Mouse (Mus musculus) forebrain, embryonic 16.5 days (tissue): ENCODE data around the gene Rps6kc1. TPM values are rescaled to one million over a fixed set of nuclear protein-coding genes. Genes with fewer than 3 reads are reported as not detected.

Experiments
- ATAC-seq: fragments of 200-750 bp; cut with Nextera tagmentation; 2 replicates; pipeline ENCODE4 v1.8.0; 2017; ENCODE audit warnings: mild to moderate bottlenecking, moderate library complexity
- H3K27ac ChIP-seq: fragments of 300-500 bp; sonication (generic); 2 replicates; pipeline ENCODE4 v1.5.1; 2014; ENCODE audit warnings: low read length, control low read depth
- H3K27me3 ChIP-seq: fragments of 300-500 bp; sonication (generic); replicated peaks from 2 replicates; pipeline ENCODE4 v1.6.1; 2014; ENCODE audit warnings: low read length; ENCODE audit not compliant: control insufficient read depth, insufficient read depth
- H3K36me3 ChIP-seq: fragments of 300-500 bp; sonication (generic); 2 replicates; pipeline ENCODE4 v1.6.1; 2014; ENCODE audit not compliant: control insufficient read depth, insufficient read depth
- H3K4me1 ChIP-seq: fragments of 300-500 bp; sonication (generic); replicated peaks from 2 replicates; pipeline ENCODE4 v1.6.1; 2014; ENCODE audit warnings: low read length; ENCODE audit not compliant: control insufficient read depth, insufficient read depth
- H3K4me2 ChIP-seq: fragments of 300-500 bp; sonication (generic); 2 replicates; pipeline ENCODE4 v1.6.1; 2014; ENCODE audit warnings: mild to moderate bottlenecking, low read length, control low read depth
- H3K4me3 ChIP-seq: fragments of 300-500 bp; sonication (generic); replicated peaks from 2 replicates; pipeline ENCODE4 v1.5.1; 2014; ENCODE audit warnings: mild to moderate bottlenecking, low read length, control low read depth
- H3K9ac ChIP-seq: fragments of 300-500 bp; sonication (generic); replicated peaks from 2 replicates; pipeline ENCODE4 v1.6.1; 2014; ENCODE audit warnings: low read depth, low read length, control low read depth
- H3K9me3 ChIP-seq: fragments of 300-500 bp; sonication (generic); 2 replicates; pipeline ENCODE4 v1.6.1; 2016; ENCODE audit warnings: low read length; ENCODE audit not compliant: control insufficient read depth
- WGBS: fragments of 180-500 bp; shearing (Covaris S2); extraction: QIAGEN DNeasy Blood & Tissue Kit; methylation state at CpG from one replicate; pipeline ENCODE4 v1.1.7; 2014; 5-methylcytosine and 5-hydroxymethylcytosine counted together
- polyA plus RNA-seq: library from polyadenylated mRNA; unstranded; fragments of >200 nt; fragmentation: Nextera tagmentation; extraction: Ambion mirVana; gene quantifications from 2 replicates; pipeline ENCODE4 v1.2.1, GENCODE M21; 2015

The Rps6kc1 gene
- polyA plus RNA-seq, 1 experiment from 2014 or later: 31.9 TPM

DNA sequence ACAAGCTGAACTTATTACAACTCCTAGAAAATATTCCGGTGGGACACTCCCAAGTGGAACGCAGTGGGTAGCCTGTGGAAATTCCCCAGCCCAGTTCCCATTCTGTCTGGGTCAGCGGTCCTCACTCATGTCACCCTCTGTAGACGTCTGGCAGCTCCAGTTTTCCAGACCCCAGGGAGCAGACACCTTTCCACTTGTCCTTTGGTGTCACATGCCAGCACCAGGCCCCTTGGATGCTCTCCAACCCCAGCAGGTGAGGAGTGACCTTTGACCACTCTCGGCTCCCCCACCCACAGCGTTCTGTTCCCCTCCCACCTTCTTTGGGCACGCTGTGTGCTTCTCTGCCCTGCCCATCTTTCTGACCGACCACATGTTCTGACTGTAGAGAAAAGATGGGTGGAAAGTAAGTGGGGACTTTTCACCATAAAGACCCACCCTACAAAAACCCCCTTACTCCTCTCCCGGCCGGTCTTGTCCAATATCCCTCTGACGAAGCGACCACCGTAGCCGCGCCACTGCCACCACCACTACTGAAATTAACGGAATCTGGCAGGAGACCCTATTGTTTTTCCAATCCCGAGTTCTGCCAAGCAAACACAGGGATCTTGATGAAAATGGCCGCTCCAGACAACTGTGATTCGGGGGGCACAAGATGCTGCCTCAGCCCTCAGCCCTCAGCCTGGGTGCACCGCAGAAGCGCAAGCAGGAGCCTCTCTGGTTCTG, 246.6 kb downstream of the Rps6kc1 start:
- Histone ChIP-seq H3K9me3 (no peaks in the 10 kb centered on the region), H3K36me3 (no peaks in the 10 kb centered on the region), H3K27me3 (no peaks in the 10 kb centered on the region), H3K27ac (no peak overlapping the region), H3K4me3 (no peak overlapping the region), H3K4me2 (no peak overlapping the region), H3K9ac (no peak overlapping the region), H3K4me1 (peaks cover 16% of the 10 kb centered on the region)
- ATAC-seq: no peak
- WGBS: 65% methylated on average over 21 of the region's 21 CpGs

DNA sequence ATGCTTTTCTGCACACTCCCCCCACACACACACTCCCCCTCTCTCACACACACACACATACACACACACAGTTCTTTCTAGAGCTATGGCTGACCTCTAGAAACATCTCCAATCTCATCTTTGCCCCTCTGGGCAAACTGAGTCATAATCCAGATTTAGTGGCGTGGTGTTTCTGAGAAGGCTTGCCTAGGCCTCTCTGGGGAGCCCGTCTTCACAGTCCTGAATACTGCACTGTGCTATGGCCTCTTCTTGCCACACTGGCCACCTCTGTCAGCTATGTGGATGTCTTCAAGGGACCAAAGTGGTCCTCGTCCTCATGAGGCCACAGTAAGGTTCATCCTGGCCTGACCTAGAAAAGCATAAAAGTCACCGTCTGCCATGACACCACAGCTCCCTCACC, 247.6 kb downstream of the Rps6kc1 start:
- 93% methylated on average over 4 of the region's 4 CpGs for WGBS
- ATAC-seq: no peak

DNA sequence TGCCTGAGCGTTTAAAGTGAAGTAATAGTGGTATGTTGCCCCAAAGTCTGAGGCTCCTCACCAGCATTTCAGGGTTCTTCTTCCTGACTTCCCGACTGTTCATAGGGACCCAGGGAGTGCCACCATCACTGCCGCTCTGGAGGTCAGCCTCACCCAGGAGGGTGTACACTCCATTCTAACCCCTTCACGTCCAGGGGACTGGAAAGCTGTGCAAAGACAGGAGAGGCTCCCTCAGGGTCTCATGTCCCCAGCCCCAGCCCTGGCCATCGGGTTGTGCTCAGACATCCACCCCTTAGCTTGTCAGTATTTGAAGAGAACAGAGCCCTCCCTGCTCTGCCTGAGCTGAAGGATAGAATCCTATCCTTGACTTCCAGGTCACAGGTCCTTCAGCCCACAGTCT, 248.8 kb downstream of the Rps6kc1 start:
- no peak overlapping the region for H3K9ac ChIP-seq
- no peaks in the 10 kb centered on the region for H3K9me3 ChIP-seq
- H3K4me1 ChIP-seq: peaks cover 19% of the 10 kb centered on the region
- H3K4me3 ChIP-seq: no peak overlapping the region
- 94% methylated on average over 5 of the region's 5 CpGs for WGBS
- no peak overlapping the region for H3K4me2 ChIP-seq
- H3K27me3 ChIP-seq: no peaks in the 10 kb centered on the region
- H3K36me3 ChIP-seq: no peaks in the 10 kb centered on the region
- no peak for ATAC-seq
- H3K27ac ChIP-seq: no peak overlapping the region

More for the DNA sequence above, 247.6 kb downstream of the Rps6kc1 start:
- no peak overlapping the region for H3K4me2 ChIP-seq
- no peak overlapping the region for H3K4me3 ChIP-seq
- H3K27ac ChIP-seq: no peak overlapping the region
- peaks cover 19% of the 10 kb centered on the region for H3K4me1 ChIP-seq
- H3K9me3 ChIP-seq: no peaks in the 10 kb centered on the region
- H3K27me3 ChIP-seq: no peaks in the 10 kb centered on the region
- H3K36me3 ChIP-seq: no peaks in the 10 kb centered on the region
- H3K9ac ChIP-seq: no peak overlapping the region

DNA sequence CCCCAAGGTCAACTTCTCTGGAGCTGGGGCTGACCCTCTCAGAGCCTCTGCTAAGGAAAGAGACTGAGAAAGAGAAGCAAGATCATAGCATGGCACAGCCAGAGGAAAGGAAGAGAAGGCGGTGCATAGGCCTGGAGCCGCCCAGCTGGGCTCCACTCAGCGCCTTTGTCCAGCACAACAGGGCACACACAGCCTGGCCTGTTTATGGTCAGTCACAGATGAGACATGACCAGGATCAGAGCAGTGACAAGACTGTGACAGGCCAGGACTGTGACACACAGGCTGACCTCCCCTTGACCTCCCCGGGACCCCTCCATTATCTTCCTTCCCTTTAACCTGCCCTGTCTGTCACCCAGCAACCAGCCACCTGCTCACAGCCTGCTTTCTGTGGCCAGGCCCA, 249.8 kb downstream of the Rps6kc1 start:
- ATAC-seq: no peak
- WGBS: 56% methylated on average over 4 of the region's 4 CpGs

DNA sequence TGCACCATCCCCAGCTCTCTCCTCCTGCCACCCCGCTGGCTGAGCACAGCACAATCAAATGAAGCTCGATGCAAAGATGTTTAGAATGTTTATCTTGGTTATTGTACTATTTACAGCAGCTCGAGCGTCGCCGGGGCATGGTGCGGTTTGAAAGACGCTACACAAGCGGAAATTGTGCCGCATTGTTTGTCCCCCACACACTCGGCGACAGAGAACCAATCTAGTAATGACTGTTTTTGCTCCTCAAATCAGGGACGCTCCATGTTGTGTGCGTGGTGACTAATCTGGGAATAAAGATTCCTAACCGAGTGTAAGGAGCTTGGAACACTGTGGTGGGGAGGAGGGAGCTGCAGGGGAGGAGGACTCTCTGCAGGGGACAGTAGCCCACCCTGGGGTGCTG, 250.3 kb downstream of the Rps6kc1 start:
- 32% methylated on average over 15 of the region's 15 CpGs for WGBS
- H3K27ac ChIP-seq: no peak overlapping the region
- no peak; the same call in 1 of the 2 replicates for ATAC-seq

More for the DNA sequence above, 249.8 kb downstream of the Rps6kc1 start:
- Histone ChIP-seq H3K9ac (no peak overlapping the region), H3K27ac (no peak overlapping the region), H3K9me3 (no peaks in the 10 kb centered on the region), H3K4me1 (peaks cover 19% of the 10 kb centered on the region), H3K27me3 (no peaks in the 10 kb centered on the region), H3K36me3 (no peaks in the 10 kb centered on the region), H3K4me3 (no peak overlapping the region), H3K4me2 (no peak overlapping the region)

DNA sequence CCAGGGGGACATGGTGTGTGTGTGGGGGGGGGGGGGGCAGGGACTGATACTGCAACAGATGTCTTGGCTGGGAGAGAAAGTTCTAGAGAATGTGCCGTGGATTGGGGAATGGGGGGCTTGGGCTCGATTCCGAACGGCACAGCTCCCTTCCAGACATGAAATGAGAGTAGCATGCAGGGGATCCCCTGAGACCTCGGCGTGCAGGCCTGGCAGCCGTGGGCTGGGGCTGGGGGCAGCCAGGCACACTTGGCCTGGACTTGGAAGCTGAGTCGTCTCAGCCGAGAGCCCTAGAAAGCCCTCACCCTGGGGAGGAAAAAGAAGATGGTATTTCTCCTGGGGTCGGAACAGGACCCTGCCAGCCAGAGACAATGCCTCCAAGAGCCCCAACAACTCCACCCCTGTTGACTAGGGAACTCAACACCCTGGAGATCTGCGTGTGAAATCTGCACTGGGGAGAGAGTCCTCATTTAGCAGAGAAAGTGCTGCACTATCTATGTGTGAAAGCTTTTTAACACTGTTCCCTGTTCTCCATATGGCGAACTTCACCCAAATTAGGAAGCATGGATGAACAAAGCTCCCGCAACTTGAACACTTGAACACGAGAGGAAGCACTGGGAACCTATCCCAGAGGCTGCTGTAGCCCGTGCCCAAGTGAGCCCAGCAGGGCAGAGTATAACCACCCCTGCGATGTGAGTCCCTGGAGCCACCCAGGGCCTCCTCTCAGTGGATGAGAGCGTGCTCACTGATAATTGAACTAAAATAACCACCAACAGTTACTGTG, 251.7 kb downstream of the Rps6kc1 start:
- no peak overlapping the region for H3K9ac ChIP-seq
- peak overlapping the region; percentile 55 for H3K27ac ChIP-seq
- 61% methylated on average over 17 of the region's 17 CpGs for WGBS
- peaks cover 29% of the 10 kb centered on the region for H3K4me1 ChIP-seq
- H3K9me3 ChIP-seq: no peaks in the 10 kb centered on the region
- no peak overlapping the region for H3K4me2 ChIP-seq
- ATAC-seq: peak; percentile 77
- H3K4me3 ChIP-seq: no peak overlapping the region
- no peaks in the 10 kb centered on the region for H3K27me3 ChIP-seq
- no peaks in the 10 kb centered on the region for H3K36me3 ChIP-seq

More for the DNA sequence above, 250.3 kb downstream of the Rps6kc1 start:
- H3K4me2 ChIP-seq: no peak overlapping the region
- no peak overlapping the region for H3K4me3 ChIP-seq
- peaks cover 20% of the 10 kb centered on the region for H3K4me1 ChIP-seq
- no peak overlapping the region for H3K9ac ChIP-seq
- H3K36me3 ChIP-seq: no peaks in the 10 kb centered on the region
- no peaks in the 10 kb centered on the region for H3K27me3 ChIP-seq
- no peaks in the 10 kb centered on the region for H3K9me3 ChIP-seq

DNA sequence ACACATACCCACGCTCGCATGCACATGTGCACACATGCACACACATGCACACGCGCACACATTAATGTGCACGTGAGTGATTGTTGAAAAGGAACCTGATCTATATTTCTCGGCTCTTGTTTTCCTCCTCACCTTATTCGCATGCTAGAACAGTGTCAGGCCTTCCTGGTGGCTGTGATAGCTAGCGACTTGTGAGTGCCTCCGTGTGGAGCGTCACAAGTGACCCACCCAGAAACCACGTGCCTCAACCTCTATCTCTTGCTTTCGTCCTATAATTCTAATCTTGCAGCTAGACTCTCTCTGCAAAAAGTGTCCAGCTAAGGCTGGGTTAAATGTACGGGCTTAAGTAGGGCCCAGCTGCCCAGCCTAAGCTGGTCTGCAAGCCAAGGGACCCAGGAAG, 253.3 kb downstream of the Rps6kc1 start:
- Histone ChIP-seq H3K4me2 (no peak overlapping the region), H3K9me3 (no peaks in the 10 kb centered on the region), H3K9ac (no peak overlapping the region), H3K4me1 (peaks cover 43% of the 10 kb centered on the region), H3K36me3 (no peaks in the 10 kb centered on the region), H3K27ac (no peak overlapping the region), H3K4me3 (no peak overlapping the region), H3K27me3 (no peaks in the 10 kb centered on the region)
- no peak for ATAC-seq
- WGBS: 94% methylated on average over 13 of the region's 13 CpGs

DNA sequence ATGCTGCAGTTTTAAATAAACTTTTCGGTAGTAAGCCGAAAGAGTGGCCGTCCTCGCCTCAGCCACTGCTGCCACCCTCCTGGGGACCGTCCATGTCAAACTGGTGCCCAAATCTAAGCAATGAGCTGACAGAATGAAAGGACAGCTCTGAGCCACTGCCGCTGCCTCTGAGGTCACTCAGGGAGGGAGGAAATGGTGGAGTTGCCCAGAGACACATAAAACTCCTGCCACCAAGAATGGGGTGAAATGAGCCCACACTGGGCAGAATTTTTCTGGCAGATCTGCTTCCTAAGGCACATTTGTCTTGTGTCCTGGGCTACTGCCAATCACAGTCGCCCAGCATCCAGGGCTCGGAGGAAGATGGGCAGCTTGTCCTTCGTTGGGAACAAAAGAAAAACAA, 255.5 kb downstream of the Rps6kc1 start:
- Histone ChIP-seq H3K9me3 (no peaks in the 10 kb centered on the region), H3K4me2 (no peak overlapping the region), H3K27ac (no peak overlapping the region), H3K4me1 (peaks cover 37% of the 10 kb centered on the region), H3K9ac (no peak overlapping the region), H3K4me3 (no peak overlapping the region), H3K27me3 (no peaks in the 10 kb centered on the region), H3K36me3 (no peaks in the 10 kb centered on the region)
- 48% methylated on average over 9 of the region's 9 CpGs for WGBS
- no peak for ATAC-seq

DNA sequence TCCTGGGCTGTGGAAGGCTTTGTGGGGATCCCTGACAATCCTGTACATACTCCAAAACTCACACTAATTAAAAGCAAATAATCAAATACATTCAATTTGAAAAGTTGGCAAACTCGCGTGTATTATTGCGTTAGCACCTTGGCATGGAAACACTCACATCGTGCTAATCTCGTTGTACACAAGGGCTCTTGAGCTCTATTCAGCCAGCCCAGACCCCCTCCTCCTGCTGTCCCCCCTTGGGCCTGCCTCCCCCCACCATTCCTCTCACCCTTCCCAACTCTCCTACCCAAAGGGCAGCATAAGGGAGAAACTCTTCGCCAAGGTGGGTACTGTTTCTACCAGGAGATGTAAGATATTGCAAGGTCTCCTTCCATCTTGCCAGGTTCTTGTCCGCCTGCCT, 255.9 kb downstream of the Rps6kc1 start:
- Histone ChIP-seq H3K36me3 (no peaks in the 10 kb centered on the region), H3K27me3 (no peaks in the 10 kb centered on the region), H3K4me1 (peaks cover 33% of the 10 kb centered on the region), H3K4me3 (no peak overlapping the region), H3K4me2 (no peak overlapping the region), H3K27ac (no peak overlapping the region), H3K9ac (no peak overlapping the region), H3K9me3 (no peaks in the 10 kb centered on the region)
- 36% methylated on average over 7 of the region's 7 CpGs for WGBS
- no peak for ATAC-seq
